Mouse (Mus musculus) myocyte (in vitro differentiated cells): ENCODE measurements around the gene Olfr1380.

Source experiments
- CEBPB ChIP-seq: IDR thresholded peaks from 2 replicates; pipeline ENCODE4 v1.6.1; 2011; ENCODE audit warnings: mild to moderate bottlenecking, moderate library complexity; ENCODE audit not compliant: poor library complexity, insufficient read depth, severe bottlenecking
- E2F4 ChIP-seq: IDR thresholded peaks from one replicate; pipeline ENCODE4 v1.6.1; 2011; ENCODE audit warnings: mild to moderate bottlenecking, control low read depth, moderate library complexity; ENCODE audit not compliant: insufficient read depth
- MYOG ChIP-seq, 3 experiments: IDR thresholded peaks; one replicate each; pipeline ENCODE4 v1.6.1; 2011; ENCODE audit warnings: control low read depth in 2 of 3, low read depth in 2 of 3, mild to moderate bottlenecking in 2 of 3; ENCODE audit not compliant: insufficient read length in 2 of 3, control insufficient read depth in 1 of 3, insufficient read depth in 1 of 3
- POLR2A ChIP-seq: IDR thresholded peaks from one replicate; pipeline ENCODE4 v1.6.1; 2011; ENCODE audit warnings: low read depth, mild to moderate bottlenecking, control low read depth, moderate library complexity; ENCODE audit not compliant: insufficient read length
- REST ChIP-seq: IDR thresholded peaks from one replicate; pipeline ENCODE4 v1.6.1; 2011; ENCODE audit warnings: mild to moderate bottlenecking, control low read depth, moderate library complexity; ENCODE audit not compliant: insufficient read depth, insufficient read length
- USF1 ChIP-seq: IDR thresholded peaks from one replicate; pipeline ENCODE4 v1.6.1; 2011; ENCODE audit warnings: low read depth, mild to moderate bottlenecking, control low read depth, moderate library complexity

DNA sequence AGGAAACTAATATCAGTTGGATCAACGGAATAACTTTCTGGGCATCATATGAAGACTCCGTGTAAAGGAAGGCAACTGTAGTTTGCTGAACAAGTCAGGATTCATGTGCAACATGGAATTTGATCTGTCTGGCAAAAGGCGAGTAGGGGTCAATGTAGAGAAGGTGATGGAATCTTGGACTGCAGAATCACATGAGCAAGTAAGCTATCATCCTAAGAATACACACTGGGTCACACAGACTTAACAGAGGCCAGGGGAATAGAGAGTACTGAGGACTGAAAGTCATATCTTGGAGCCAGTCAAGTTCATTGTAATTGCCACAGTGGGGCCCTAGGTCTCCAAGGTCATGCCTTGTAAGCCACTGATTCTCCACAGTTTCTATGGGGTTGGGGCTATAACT is 28.7 kb upstream of the Olfr1380 start, which contains the start of gene Olfr1382:
- TF ChIP-seq POLR2A (no peak), USF1 (no peak), MYOG (IDR thresholded peaks at IDR 0.05; ENCODE audit: control insufficient read depth in 1 of 3, insufficient read depth in 1 of 3, insufficient read length in 2 of 3, low read depth in 2 of 3) (no peak), REST (no peak), CEBPB (no peak), E2F4 (no peak)
